Mouse (Mus musculus) forebrain, embryonic 11.5 days (tissue): Measurements from ENCODE around the gene Scarb1. TPM values are rescaled to one million over a fixed set of nuclear protein-coding genes. Genes with fewer than 3 reads are reported as not detected.

Source experiments
- ATAC-seq: fragments of 200-750 bp; cut with Nextera tagmentation; replicated peaks from 2 replicates; pipeline ENCODE4 v1.8.0; 2017; ENCODE audit warnings: moderate TSS enrichment; ENCODE audit not compliant: low FRiP score
- DNase-seq: peaks from one replicate; pipeline ENCODE4 v3.0.0-alpha.2; 2017; ENCODE audit warnings: low spot score
- H3K27ac ChIP-seq: fragments of 300-500 bp; sonication (generic); 2 replicates; pipeline ENCODE4 v1.5.1; 2014; ENCODE audit warnings: low read depth, low read length
- H3K27me3 ChIP-seq: fragments of 300-500 bp; sonication (generic); 2 replicates; pipeline ENCODE4 v1.6.1; 2014; ENCODE audit warnings: mild to moderate bottlenecking, low read length, mixed read lengths; ENCODE audit not compliant: control insufficient read depth, insufficient read depth
- H3K36me3 ChIP-seq: fragments of 300-500 bp; sonication (generic); 2 replicates; pipeline ENCODE4 v1.6.1; 2014; ENCODE audit warnings: mild to moderate bottlenecking, low read length, moderate library complexity, mixed read lengths; ENCODE audit not compliant: control insufficient read depth, insufficient read depth
- H3K4me1 ChIP-seq: fragments of 300-500 bp; sonication (generic); replicated peaks from 2 replicates; pipeline ENCODE4 v1.6.1; 2014; ENCODE audit warnings: low read length, mixed read lengths; ENCODE audit not compliant: control insufficient read depth, insufficient read depth
- H3K4me2 ChIP-seq: fragments of 300-500 bp; sonication (generic); 2 replicates; pipeline ENCODE4 v1.6.1; 2014; ENCODE audit warnings: low read depth, mild to moderate bottlenecking, low read length, moderate library complexity, mixed read lengths; ENCODE audit not compliant: severe bottlenecking
- H3K4me3 ChIP-seq: fragments of 300-500 bp; sonication (generic); 2 replicates; pipeline ENCODE4 v1.5.1; 2014; ENCODE audit warnings: low read depth, low read length
- H3K9ac ChIP-seq: fragments of 300-500 bp; sonication (generic); 2 replicates; pipeline ENCODE4 v1.6.1; 2014; ENCODE audit warnings: low read length
- H3K9me3 ChIP-seq: fragments of 300-500 bp; sonication (generic); 2 replicates; pipeline ENCODE4 v1.6.1; 2016; ENCODE audit warnings: low read length, mixed read lengths; ENCODE audit not compliant: control insufficient read depth
- WGBS: fragments of 180-500 bp; shearing (Covaris S2); extraction: QIAGEN DNeasy Blood & Tissue Kit; methylation state at CpG from one replicate; pipeline ENCODE4 v1.1.7; 2014; 5-methylcytosine and 5-hydroxymethylcytosine counted together
- polyA plus RNA-seq: library from polyadenylated mRNA; unstranded; fragments of >200 nt; fragmentation: Nextera tagmentation; extraction: Ambion mirVana; gene quantifications from 2 replicates; pipeline ENCODE4 v1.2.1, GENCODE M21; 2014

The Scarb1 gene
- polyA plus RNA-seq, 1 experiment from 2014 or later = 43.7 TPM

GRCm38 (mm10) chr5:125368568-125368967 lies 27.7 kb upstream of the Scarb1 start:
- H3K4me2 ChIP-seq = no peak overlapping the region
- peak; percentile 66 for DNase-seq
- H3K27me3 ChIP-seq = no peaks in the 10 kb centered on the region
- H3K9ac ChIP-seq = no peak overlapping the region
- ATAC-seq = no peak
- H3K4me1 ChIP-seq = no peaks in the 10 kb centered on the region
- WGBS = 2% methylated on average over 4 of the region's 4 CpGs
- H3K4me3 ChIP-seq = no peak overlapping the region
- H3K27ac ChIP-seq = no peak overlapping the region
- H3K36me3 ChIP-seq = no peaks in the 10 kb centered on the region
- no peaks in the 10 kb centered on the region for H3K9me3 ChIP-seq

GRCm38 (mm10) chr5:125368156-125368555 lies 27.3 kb upstream of the Scarb1 start:
- Histone ChIP-seq H3K36me3 (no peaks in the 10 kb centered on the region), H3K9me3 (no peaks in the 10 kb centered on the region), H3K4me3 (no peak overlapping the region), H3K9ac (no peak overlapping the region), H3K4me1 (no peaks in the 10 kb centered on the region), H3K27me3 (no peaks in the 10 kb centered on the region), H3K27ac (no peak overlapping the region), H3K4me2 (no peak overlapping the region)
- ATAC-seq = no peak
- no peak for DNase-seq
- WGBS = 79% methylated on average over 5 of the region's 5 CpGs

- no peak overlapping the region for H3K9ac ChIP-seq
- H3K9me3 ChIP-seq = no peaks in the 10 kb centered on the region
- H3K27ac ChIP-seq = no peak overlapping the region
- no peaks in the 10 kb centered on the region for H3K4me1 ChIP-seq
- no peaks in the 10 kb centered on the region for H3K27me3 ChIP-seq
- no peak overlapping the region for H3K4me3 ChIP-seq
- no peak overlapping the region for H3K4me2 ChIP-seq
- no peak for ATAC-seq
- DNase-seq = no peak
- no peaks in the 10 kb centered on the region for H3K36me3 ChIP-seq
- 78% methylated on average over 4 of the region's 4 CpGs for WGBS
Observed at GRCm38 (mm10) chr5:125364851-125365429, 24.0 kb upstream of the Scarb1 start.

- ATAC-seq = no peak
- Histone ChIP-seq H3K9me3 (no peaks in the 10 kb centered on the region), H3K27ac (no peak overlapping the region), H3K4me1 (no peaks in the 10 kb centered on the region), H3K4me3 (no peak overlapping the region), H3K9ac (no peak overlapping the region), H3K36me3 (no peaks in the 10 kb centered on the region), H3K27me3 (no peaks in the 10 kb centered on the region), H3K4me2 (no peak overlapping the region)
- no peak for DNase-seq
- 87% methylated on average over 7 of the region's 7 CpGs for WGBS
Observed at GRCm38 (mm10) chr5:125363894-125364293, 23.0 kb upstream of the Scarb1 start.

GRCm38 (mm10) chr5:125360981-125361510 lies 20.2 kb upstream of the Scarb1 start:
- H3K9me3 ChIP-seq = no peaks in the 10 kb centered on the region
- WGBS = 56% methylated on average over 16 of the region's 16 CpGs
- ATAC-seq (no peak), DNase-seq (no peak)
- H3K4me1 ChIP-seq = no peaks in the 10 kb centered on the region
- H3K27me3 ChIP-seq = no peaks in the 10 kb centered on the region
- no peaks in the 10 kb centered on the region for H3K36me3 ChIP-seq
- H3K4me2 ChIP-seq = no peak overlapping the region
- no peak overlapping the region for H3K4me3 ChIP-seq
- H3K9ac ChIP-seq = no peak overlapping the region
- no peak overlapping the region for H3K27ac ChIP-seq

- Histone ChIP-seq H3K36me3 (no peaks in the 10 kb centered on the region), H3K4me1 (no peaks in the 10 kb centered on the region), H3K9ac (no peak overlapping the region), H3K27me3 (no peaks in the 10 kb centered on the region), H3K4me3 (no peak overlapping the region), H3K27ac (no peak overlapping the region), H3K9me3 (no peaks in the 10 kb centered on the region), H3K4me2 (no peak overlapping the region)
- ATAC-seq (no peak), DNase-seq (no peak)
- 47% methylated on average over 9 of the region's 9 CpGs for WGBS
Observed at GRCm38 (mm10) chr5:125360566-125360965, 19.7 kb upstream of the Scarb1 start.

GRCm38 (mm10) chr5:125358270-125358608 lies 17.3 kb upstream of the Scarb1 start:
- ATAC-seq (no peak), DNase-seq (no peak)
- no peaks in the 10 kb centered on the region for H3K27me3 ChIP-seq
- 88% methylated on average over 5 of the region's 5 CpGs for WGBS
- H3K9me3 ChIP-seq = no peaks in the 10 kb centered on the region
- no peak overlapping the region for H3K4me3 ChIP-seq
- H3K9ac ChIP-seq = no peak overlapping the region
- no peak overlapping the region for H3K27ac ChIP-seq
- no peaks in the 10 kb centered on the region for H3K4me1 ChIP-seq
- no peak overlapping the region for H3K4me2 ChIP-seq
- no peaks in the 10 kb centered on the region for H3K36me3 ChIP-seq

- no peak for DNase-seq
- no peak overlapping the region for H3K9ac ChIP-seq
- H3K4me2 ChIP-seq = no peak overlapping the region
- WGBS = 84% methylated on average over 12 of the region's 12 CpGs
- H3K27ac ChIP-seq = no peak overlapping the region
- H3K9me3 ChIP-seq = no peaks in the 10 kb centered on the region
- no peaks in the 10 kb centered on the region for H3K4me1 ChIP-seq
- H3K36me3 ChIP-seq = no peaks in the 10 kb centered on the region
- no peak overlapping the region for H3K4me3 ChIP-seq
- H3K27me3 ChIP-seq = no peaks in the 10 kb centered on the region
- no peak for ATAC-seq
Observed at GRCm38 (mm10) chr5:125357543-125358269, 16.8 kb upstream of the Scarb1 start.

- no peak overlapping the region for H3K4me3 ChIP-seq
Observed at GRCm38 (mm10) chr5:125355650-125356049, 14.8 kb upstream of the Scarb1 start.

More at GRCm38 (mm10) chr5:125355650-125356049, 14.8 kb upstream of the Scarb1 start:
- Histone ChIP-seq H3K36me3 (no peaks in the 10 kb centered on the region), H3K27me3 (no peaks in the 10 kb centered on the region), H3K27ac (no peak overlapping the region), H3K4me2 (no peak overlapping the region), H3K9me3 (no peaks in the 10 kb centered on the region), H3K4me1 (no peaks in the 10 kb centered on the region), H3K9ac (no peak overlapping the region)
- 61% methylated on average over 7 of the region's 7 CpGs for WGBS
- DNase-seq (no peak), ATAC-seq (no peak)
